Mouse (Mus musculus) liver, embryonic 18 days (tissue): Measurements from ENCODE around the gene Inppl1. TPM values are rescaled to one million over a fixed set of nuclear protein-coding genes. Genes with fewer than 3 reads are reported as not detected.

Experiments used
- polyA plus RNA-seq: library from polyadenylated mRNA; depleted of rRNA; stranded (reverse); fragments of >200 nt; gene quantifications from 2 replicates; pipeline ENCODE4 v1.2.3, GENCODE M21; 2012; rRNA removed

Gene Inppl1
- 8.9 and 10.5 TPM in 2 replicates for polyA plus RNA-seq

GRCm38 (mm10) chr7:101837606-101838471, at the start of gene Inppl1:
TSS of gene Inppl1 (minus strand) at chr7:101838229.

GRCm38 (mm10) chr7:101870629-101871028, 32.6 kb upstream of the Inppl1 start, which contains the start of gene Folr1:
TSS of gene Folr1 (minus strand) at chr7:101870788.

GRCm38 (mm10) chr7:101863415-101863814, 25.4 kb upstream of the Inppl1 start, which contains the start of gene Anapc15:
TSS of gene Anapc15 (plus strand) at chr7:101863715.

GRCm38 (mm10) chr7:101857094-101857493, 19.1 kb upstream of the Inppl1 start, which contains the start of gene Folr2:
TSS of gene Folr2 (minus strand) at chr7:101857194.

DNA sequence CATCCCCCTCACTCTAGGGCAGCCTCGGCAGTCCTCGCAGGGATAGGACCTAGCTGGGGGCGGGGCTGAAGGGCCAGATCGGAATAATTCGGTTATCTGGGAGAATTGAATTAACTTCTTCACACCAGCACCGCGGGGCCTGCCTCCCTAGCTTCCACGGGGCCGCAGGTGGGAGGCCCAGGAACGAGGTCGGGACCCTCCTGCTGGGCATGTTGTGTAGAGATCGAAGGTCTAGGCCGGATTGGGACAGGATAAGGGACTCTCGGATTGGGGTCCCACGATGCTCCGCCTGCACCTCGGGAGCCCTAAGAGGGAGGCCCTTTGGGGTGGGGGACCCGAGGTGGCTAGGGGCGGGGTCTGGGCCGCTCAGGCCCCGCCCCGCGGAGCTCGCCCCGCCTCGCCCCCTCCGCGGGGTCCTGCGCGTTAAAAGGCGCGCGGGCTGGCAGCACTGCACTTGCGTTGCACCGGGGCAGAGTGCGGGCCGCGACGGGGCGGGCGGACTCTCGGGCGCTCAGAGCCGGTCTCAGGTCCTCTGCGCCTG, 20.1 kb downstream of the Inppl1 start, which contains the start of gene Phox2a:
Phox2a (plus strand) TSS at position 453 of the 541 bp plus-strand sequence.

Other genes starting within 250 kb of the Inppl1 start
- gene Clpb, start 174.6 kb downstream of the Inppl1 start, polyA plus RNA-seq = 9.7 and 9.8 TPM in 2 replicates
- gene Phox2a, start 19.9 kb downstream of the Inppl1 start, polyA plus RNA-seq = not detected in 2 replicates
- gene Folr2, start 19.0 kb upstream of the Inppl1 start, polyA plus RNA-seq = 16.4 and 18.0 TPM in 2 replicates
- 30.0 TPM in 2 replicates for gene Anapc15, start 25.5 kb upstream of the Inppl1 start, polyA plus RNA-seq
- 0.36 and 0.81 TPM in 2 replicates for gene Folr1, start 32.6 kb upstream of the Inppl1 start, polyA plus RNA-seq
- gene Lamtor1, start 67.7 kb upstream of the Inppl1 start, polyA plus RNA-seq = 62.9 and 68.3 TPM in 2 replicates
- gene Tomt, start 68.1 kb upstream of the Inppl1 start, polyA plus RNA-seq = 0.07 TPM in 2 replicates
- 3.7 and 4.5 TPM in 2 replicates for gene Lrrc51, start 95.7 kb upstream of the Inppl1 start, polyA plus RNA-seq
- 17.2 and 21.1 TPM in 2 replicates for gene Numa1, start 95.9 kb upstream of the Inppl1 start, polyA plus RNA-seq
- gene Il18bp, start 180.5 kb upstream of the Inppl1 start, polyA plus RNA-seq = 31.9 and 35.6 TPM in 2 replicates
- gene Rnf121, start 227.2 kb upstream of the Inppl1 start, polyA plus RNA-seq = 17.7 and 20.7 TPM in 2 replicates
- gene Xndc1, start 227.3 kb upstream of the Inppl1 start, polyA plus RNA-seq = 8.8 and 12.2 TPM in 2 replicates
- 1.00 and 1.0 TPM in 2 replicates for gene Xntrpc, start 227.5 kb upstream of the Inppl1 start, polyA plus RNA-seq
- gene Trpc2, start 244.9 kb upstream of the Inppl1 start, polyA plus RNA-seq = 0.10 TPM in 1 of 2 replicates, not detected in the other